Mouse (Mus musculus): ENCODE results near the gene Evl.

GRCm38 (mm10) chr12:108674502-108674901 is 120.0 kb downstream of the Evl start:
- no peak; the same call in 1 of the 2 replicates for TF ChIP-seq POLR2A (IDR thresholded peaks at IDR 0.05; ENCODE audit: borderline replicate concordance, extremely low read depth, low read depth, low read length)
- no peak for TF ChIP-seq CTCF (IDR thresholded peaks at IDR 0.05; ENCODE audit: insufficient read depth, low read length)

Data from lung, adult 2 months (tissue).